Mouse (Mus musculus): ENCODE measurements around the gene Hus1b. TPM values are rescaled to one million over a fixed set of nuclear protein-coding genes. Genes with fewer than 3 reads are reported as not detected.

The Hus1b gene
- polyA plus RNA-seq, 1 experiment from 2014 or later = not detected

- Histone ChIP-seq H3K27ac (no peak overlapping the region), H3K36me3 (no peaks in the 10 kb centered on the region), H3K9me3 (no peaks in the 10 kb centered on the region), H3K9ac (peak overlapping the region; percentile 95), H3K4me3 (replicated peaks) (peak overlapping the region; percentile 90), H3K27me3 (replicated peaks) (no peaks in the 10 kb centered on the region), H3K4me2 (replicated peaks) (peak overlapping the region; percentile 61), H3K4me1 (replicated peaks) (peaks cover 6% of the 10 kb centered on the region)
- peak; percentile 46 for ATAC-seq
- WGBS = 20% methylated on average over 5 of the region's 5 CpGs
These were observed 26.7 kb upstream of the Hus1b start for GRCm38 (mm10) chr13:30974247-30974630.

- Histone ChIP-seq H3K9ac (peak within 1 kb of the TSS; percentile 95), H3K27me3 (replicated peaks) (no peaks in the 10 kb centered on the region), H3K4me2 (replicated peaks) (peak within 1 kb of the TSS; percentile 61), H3K4me1 (replicated peaks) (peaks cover 9% of the 10 kb centered on the region), H3K9me3 (no peaks in the 10 kb centered on the region), H3K27ac (peak within 1 kb of the TSS; percentile 92), H3K4me3 (replicated peaks) (peak within 1 kb of the TSS; percentile 90), H3K36me3 (no peaks in the 10 kb centered on the region)
- WGBS = under 1% methylated on average over 54 of the region's 54 CpGs
- ATAC-seq = peak; percentile 99
These were observed 26.1 kb upstream of the Hus1b start, which contains the start of the genes Exoc2 and Gm5447 for GRCm38 (mm10) chr13:30973501-30974246. Gene Exoc2 (minus strand): TSS chr13:30974093. Gene Gm5447 (plus strand): TSS chr13:30974204.

- Histone ChIP-seq H3K9me3 (no peaks in the 10 kb centered on the region), H3K4me2 (replicated peaks) (no peak overlapping the region), H3K9ac (no peak overlapping the region), H3K27ac (no peak overlapping the region), H3K27me3 (replicated peaks) (no peaks in the 10 kb centered on the region), H3K4me1 (replicated peaks) (peaks cover 15% of the 10 kb centered on the region), H3K4me3 (replicated peaks) (no peak overlapping the region), H3K36me3 (no peaks in the 10 kb centered on the region)
- WGBS = 85% methylated on average over 2 of the region's 2 CpGs
- no peak for ATAC-seq
These were observed 24.5 kb upstream of the Hus1b start for GRCm38 (mm10) chr13:30972102-30972501.

- no peaks in the 10 kb centered on the region for H3K27me3 ChIP-seq (replicated peaks)
- no peaks in the 10 kb centered on the region for H3K36me3 ChIP-seq
- 82% methylated on average over 3 of the region's 3 CpGs for WGBS
- H3K9me3 ChIP-seq = no peaks in the 10 kb centered on the region
- H3K27ac ChIP-seq = no peak overlapping the region
- ATAC-seq = no peak
- H3K9ac ChIP-seq = no peak overlapping the region
- H3K4me2 ChIP-seq (replicated peaks) = no peak overlapping the region
- no peak overlapping the region for H3K4me3 ChIP-seq (replicated peaks)
- H3K4me1 ChIP-seq (replicated peaks) = peaks cover 18% of the 10 kb centered on the region
These were observed 23.5 kb upstream of the Hus1b start for GRCm38 (mm10) chr13:30971047-30971446.

- no peak overlapping the region for H3K4me2 ChIP-seq (replicated peaks)
- H3K9ac ChIP-seq = no peak overlapping the region
- no peak overlapping the region for H3K4me3 ChIP-seq (replicated peaks)
- WGBS = 39% methylated on average over 4 of the region's 4 CpGs
- H3K36me3 ChIP-seq = no peaks in the 10 kb centered on the region
- 0 out of 2 replicates have a peak overlapping the region, but pooled peaks have one; percentile 40 for H3K27ac ChIP-seq
- peaks cover 16% of the 10 kb centered on the region for H3K4me1 ChIP-seq (replicated peaks)
- ATAC-seq = peak; percentile 41; the same call in 1 of the 2 replicates
- H3K27me3 ChIP-seq (replicated peaks) = no peaks in the 10 kb centered on the region
- no peaks in the 10 kb centered on the region for H3K9me3 ChIP-seq
These were observed 20.8 kb upstream of the Hus1b start for GRCm38 (mm10) chr13:30968311-30968710.

- 0 out of 2 replicates have a peak overlapping the region, but pooled peaks have one; percentile 40 for H3K27ac ChIP-seq
- 0 out of 2 replicates have a peak overlapping the region, but pooled peaks have one; percentile 17 for H3K4me2 ChIP-seq (replicated peaks)
- H3K4me1 ChIP-seq (replicated peaks) = peaks cover 12% of the 10 kb centered on the region
- no peaks in the 10 kb centered on the region for H3K27me3 ChIP-seq (replicated peaks)
- H3K36me3 ChIP-seq = no peaks in the 10 kb centered on the region
- peak; percentile 84 for ATAC-seq
- no peaks in the 10 kb centered on the region for H3K9me3 ChIP-seq
- H3K4me3 ChIP-seq (replicated peaks) = no peak overlapping the region
- 21% methylated on average over 10 of the region's 10 CpGs for WGBS
- no peak overlapping the region for H3K9ac ChIP-seq
These were observed 18.9 kb upstream of the Hus1b start for GRCm38 (mm10) chr13:30966507-30966911.

- Histone ChIP-seq H3K27ac (no peak overlapping the region), H3K4me2 (replicated peaks) (no peak overlapping the region), H3K9ac (no peak overlapping the region), H3K4me3 (replicated peaks) (no peak overlapping the region), H3K9me3 (no peaks in the 10 kb centered on the region), H3K27me3 (replicated peaks) (no peaks in the 10 kb centered on the region), H3K4me1 (replicated peaks) (peaks cover 4% of the 10 kb centered on the region; the same call in 1 of the 2 replicates), H3K36me3 (no peaks in the 10 kb centered on the region)
- 51% methylated on average over 2 of the region's 2 CpGs for WGBS
- no peak for ATAC-seq
These were observed 14.4 kb upstream of the Hus1b start for GRCm38 (mm10) chr13:30961932-30962331.

GRCm38 (mm10) chr13:30960714-30961113 is 13.2 kb upstream of the Hus1b start:
- H3K4me3 ChIP-seq (replicated peaks) = no peak overlapping the region
- H3K9me3 ChIP-seq = no peaks in the 10 kb centered on the region
- H3K4me2 ChIP-seq (replicated peaks) = no peak overlapping the region
- H3K9ac ChIP-seq = no peak overlapping the region
- H3K27me3 ChIP-seq (replicated peaks) = no peaks in the 10 kb centered on the region
- no peak overlapping the region for H3K27ac ChIP-seq
- no peaks in the 10 kb centered on the region for H3K36me3 ChIP-seq
- no peak for ATAC-seq
- H3K4me1 ChIP-seq (replicated peaks) = no peaks in the 10 kb centered on the region
- 79% methylated on average over 2 of the region's 2 CpGs for WGBS

GRCm38 (mm10) chr13:30953580-30953979 is 6.0 kb upstream of the Hus1b start:
- H3K9me3 ChIP-seq = no peaks in the 10 kb centered on the region
- H3K4me2 ChIP-seq (replicated peaks) = no peak overlapping the region
- ATAC-seq = no peak
- no peaks in the 10 kb centered on the region for H3K36me3 ChIP-seq
- no peak overlapping the region for H3K9ac ChIP-seq
- H3K4me1 ChIP-seq (replicated peaks) = no peaks in the 10 kb centered on the region
- H3K27ac ChIP-seq = no peak overlapping the region
- H3K27me3 ChIP-seq (replicated peaks) = no peaks in the 10 kb centered on the region
- 18% methylated on average over 1 of the region's 1 CpGs for WGBS
- H3K4me3 ChIP-seq (replicated peaks) = no peak overlapping the region

GRCm38 (mm10) chr13:30952044-30952443 is 4.5 kb upstream of the Hus1b start:
- H3K4me2 ChIP-seq (replicated peaks) = no peak overlapping the region
- 85% methylated on average over 2 of the region's 2 CpGs for WGBS
- no peak for ATAC-seq
- H3K9ac ChIP-seq = no peak overlapping the region
- no peaks in the 10 kb centered on the region for H3K9me3 ChIP-seq
- H3K4me3 ChIP-seq (replicated peaks) = no peak overlapping the region
- H3K27me3 ChIP-seq (replicated peaks) = no peaks in the 10 kb centered on the region
- peaks cover 4% of the 10 kb centered on the region; the same call in 1 of the 2 replicates for H3K4me1 ChIP-seq (replicated peaks)
- H3K36me3 ChIP-seq = no peaks in the 10 kb centered on the region
- H3K27ac ChIP-seq = no peak overlapping the region

- no peak overlapping the region for H3K9ac ChIP-seq
- peaks cover 4% of the 10 kb centered on the region; the same call in 1 of the 2 replicates for H3K4me1 ChIP-seq (replicated peaks)
- no peak overlapping the region for H3K4me2 ChIP-seq (replicated peaks)
- H3K27me3 ChIP-seq (replicated peaks) = no peaks in the 10 kb centered on the region
- 93% methylated on average over 9 of the region's 9 CpGs for whole genome bisulfite sequencing
- ATAC-seq = no peak
- H3K36me3 ChIP-seq = no peaks in the 10 kb centered on the region
- H3K9me3 ChIP-seq = no peaks in the 10 kb centered on the region
- H3K27ac ChIP-seq = no peak overlapping the region
- H3K4me3 ChIP-seq (replicated peaks) = no peak overlapping the region
These were observed 1.6 kb upstream of the Hus1b start for GRCm38 (mm10) chr13:30949181-30949580.

- 88% methylated on average over 15 of the region's 15 CpGs for WGBS
- Histone ChIP-seq H3K4me2 (replicated peaks) (no peak overlapping the region), H3K4me1 (replicated peaks) (peaks cover 4% of the 10 kb centered on the region; the same call in 1 of the 2 replicates), H3K27me3 (replicated peaks) (no peaks in the 10 kb centered on the region), H3K36me3 (no peaks in the 10 kb centered on the region), H3K27ac (no peak overlapping the region), H3K4me3 (replicated peaks) (no peak overlapping the region), H3K9me3 (no peaks in the 10 kb centered on the region), H3K9ac (no peak overlapping the region)
- no peak for ATAC-seq
These were observed 430 bp downstream of the Hus1b start for GRCm38 (mm10) chr13:30947129-30947528.

- Histone ChIP-seq H3K27me3 (replicated peaks) (no peaks in the 10 kb centered on the region), H3K4me3 (replicated peaks) (no peak overlapping the region), H3K9me3 (no peaks in the 10 kb centered on the region), H3K36me3 (no peaks in the 10 kb centered on the region), H3K9ac (no peak overlapping the region), H3K4me2 (replicated peaks) (no peak overlapping the region), H3K4me1 (replicated peaks) (peaks cover 4% of the 10 kb centered on the region; the same call in 1 of the 2 replicates), H3K27ac (no peak overlapping the region)
- no peak for ATAC-seq
These were observed 1.8 kb downstream of the Hus1b start for GRCm38 (mm10) chr13:30945788-30946187.
